Mouse (Mus musculus): Measurements from ENCODE around the gene Ksr1.

The Ksr1 gene

GRCm38 (mm10) chr11:79148783-79149182 is 2.6 kb upstream of the Ksr1 start:
- DNase-seq (ENCODE audit: low read depth in 1 of 2, low spot score in 2 of 2) = no peak

GRCm38 (mm10) chr11:79145283-79146265 is 633 bp downstream of the Ksr1 start:
- DNase-seq (ENCODE audit: low read depth in 1 of 2, low spot score in 2 of 2) = no peak

GRCm38 (mm10) chr11:79144741-79145140 is 1.5 kb downstream of the Ksr1 start:
- DNase-seq (ENCODE audit: low read depth in 1 of 2, low spot score in 2 of 2) = no peak

- no peak for DNase-seq (ENCODE audit: low read depth in 1 of 2, low spot score in 2 of 2)
Observed at GRCm38 (mm10) chr11:79144043-79144591, 2.1 kb downstream of the Ksr1 start.

- DNase-seq (ENCODE audit: low read depth in 1 of 2, low spot score in 2 of 2) = no peak
Observed at GRCm38 (mm10) chr11:79143322-79143721, 2.9 kb downstream of the Ksr1 start.

GRCm38 (mm10) chr11:79142381-79142780 is 3.8 kb downstream of the Ksr1 start:
- DNase-seq (ENCODE audit: low read depth in 1 of 2, low spot score in 2 of 2) = no peak

GRCm38 (mm10) chr11:79141235-79142109 is 4.7 kb downstream of the Ksr1 start:
- no peak for DNase-seq (ENCODE audit: low read depth in 1 of 2, low spot score in 2 of 2)

GRCm38 (mm10) chr11:79140511-79140888 is 5.7 kb downstream of the Ksr1 start:
- no peak for DNase-seq (ENCODE audit: low read depth in 1 of 2, low spot score in 2 of 2)

GRCm38 (mm10) chr11:79139878-79140510 is 6.2 kb downstream of the Ksr1 start:
- peak; percentile 40 to 68 for DNase-seq (ENCODE audit: low read depth in 1 of 2, low spot score in 2 of 2)

- no peak for DNase-seq (ENCODE audit: low read depth in 1 of 2, low spot score in 2 of 2)
Observed at GRCm38 (mm10) chr11:79138621-79139020, 7.6 kb downstream of the Ksr1 start.

GRCm38 (mm10) chr11:79137245-79137644 is 9.0 kb downstream of the Ksr1 start:
- no peak for DNase-seq (ENCODE audit: low read depth in 1 of 2, low spot score in 2 of 2)

- DNase-seq (ENCODE audit: low read depth in 1 of 2, low spot score in 2 of 2) = no peak
Observed at GRCm38 (mm10) chr11:79135685-79136360, 10.4 kb downstream of the Ksr1 start.

- DNase-seq (ENCODE audit: low read depth in 1 of 2, low spot score in 2 of 2) = no peak
Observed at GRCm38 (mm10) chr11:79135105-79135503, 11.1 kb downstream of the Ksr1 start.

- no peak for DNase-seq (ENCODE audit: low read depth in 1 of 2, low spot score in 2 of 2)
Observed at GRCm38 (mm10) chr11:79134416-79135104, 11.6 kb downstream of the Ksr1 start.

- no peak for DNase-seq (ENCODE audit: low read depth in 1 of 2, low spot score in 2 of 2)
Observed at GRCm38 (mm10) chr11:79133961-79134360, 12.2 kb downstream of the Ksr1 start.

GRCm38 (mm10) chr11:79133051-79133450 is 13.2 kb downstream of the Ksr1 start:
- no peak for DNase-seq (ENCODE audit: low read depth in 1 of 2, low spot score in 2 of 2)

GRCm38 (mm10) chr11:79131949-79132411 is 14.2 kb downstream of the Ksr1 start:
- no peak for DNase-seq (ENCODE audit: low read depth in 1 of 2, low spot score in 2 of 2)

GRCm38 (mm10) chr11:79129388-79130356 is 16.5 kb downstream of the Ksr1 start:
- DNase-seq (ENCODE audit: low read depth in 1 of 2, low spot score in 2 of 2) = no peak

- DNase-seq (ENCODE audit: low read depth in 1 of 2, low spot score in 2 of 2) = no peak
Observed at GRCm38 (mm10) chr11:79128233-79128632, 18.0 kb downstream of the Ksr1 start.

Measured in monocyte, adult 2 months (primary cell).